Mouse (Mus musculus): ENCODE data around the gene Slfn3.
"Not testable (repeated sequence)": the region's sequence is repeated elsewhere in the genome, so short reads cannot be mapped to it uniquely, and the experiment has no call there.

Gene Slfn3

GRCm38 (mm10) chr11:83191134-83191893, at the start of gene Slfn3:
Gene Slfn3 (plus strand): TSS chr11:83191330.
- ATAC-seq (ENCODE audit: low TSS enrichment): no peak

DNA sequence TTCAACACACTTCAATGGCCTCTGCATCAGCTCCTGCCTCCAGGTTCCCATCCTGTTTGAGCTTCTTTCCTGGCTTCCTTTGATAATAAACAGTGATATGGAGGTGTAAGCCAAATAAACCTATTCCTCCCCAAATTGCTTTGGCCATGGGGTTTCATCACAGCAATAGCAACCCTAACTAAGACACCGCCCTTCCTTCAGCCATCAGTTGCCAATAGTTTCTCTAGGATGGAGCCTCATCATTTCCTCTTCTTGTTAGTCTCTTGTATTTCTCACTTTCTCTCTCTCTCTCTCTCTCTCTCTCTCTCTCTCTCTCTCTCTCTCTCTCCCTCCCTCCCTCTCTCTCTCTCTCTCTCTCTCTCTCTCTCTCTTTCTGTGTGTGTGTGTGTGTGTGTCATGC, 42.2 kb upstream of the Slfn3 start:
- not testable (repeated sequence) for ATAC-seq (ENCODE audit: low TSS enrichment)

- no peak for ATAC-seq (ENCODE audit: low TSS enrichment)
Observed at GRCm38 (mm10) chr11:83174948-83175539, 16.1 kb upstream of the Slfn3 start, which contains the start of gene Slfn4. Gene Slfn4 (plus strand): TSS chr11:83175186.

DNA sequence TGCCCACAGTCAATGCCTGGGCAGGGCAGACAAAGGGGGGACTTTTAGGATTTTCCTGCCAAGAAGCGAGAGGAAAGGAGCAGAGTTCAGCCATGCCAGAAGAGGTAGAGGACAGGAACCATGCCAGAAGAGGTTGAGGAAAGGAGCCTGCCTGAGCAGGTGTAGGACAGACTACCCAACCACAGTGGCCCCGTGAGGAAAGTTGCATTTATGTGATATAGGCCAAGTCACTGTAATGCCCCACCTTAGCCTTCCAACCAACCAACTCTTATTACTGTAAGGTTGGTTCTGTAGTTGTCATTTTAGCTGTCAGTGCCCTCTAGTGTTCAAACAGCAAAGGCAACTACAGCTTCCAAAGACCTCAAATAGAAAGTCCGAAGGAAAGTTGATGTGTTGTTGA, 871 bp downstream of the Slfn3 start:
- ATAC-seq (ENCODE audit: low TSS enrichment): peak; percentile 44; the same call in 1 of the 2 replicates

GRCm38 (mm10) chr11:83205002-83205401, 13.9 kb downstream of the Slfn3 start:
- no peak for ATAC-seq (ENCODE audit: low TSS enrichment)

DNA sequence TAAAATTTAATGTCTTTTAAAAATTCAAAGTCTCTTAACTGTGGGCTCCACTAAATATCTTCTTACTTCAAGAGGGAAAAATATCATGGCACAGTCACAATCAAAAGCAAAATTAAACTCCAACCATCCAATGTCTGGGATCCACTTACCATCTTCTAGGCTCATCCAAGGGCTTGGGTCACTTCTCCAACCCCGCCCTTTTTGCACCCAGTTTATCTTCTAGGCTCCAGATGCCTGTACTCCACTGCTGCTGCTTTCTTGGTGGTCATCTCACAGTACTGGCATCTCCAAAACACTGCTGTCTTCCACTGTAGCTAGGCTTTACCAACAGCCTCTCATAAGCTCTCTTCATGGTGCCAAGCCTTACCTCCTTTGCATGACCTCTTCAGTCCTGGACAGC, 25.0 kb downstream of the Slfn3 start:
- no peak for ATAC-seq (ENCODE audit: low TSS enrichment)

- no peak for ATAC-seq (ENCODE audit: low TSS enrichment)
Observed at GRCm38 (mm10) chr11:83221328-83221877, 30.3 kb downstream of the Slfn3 start.

GRCm38 (mm10) chr11:83223367-83223766, 32.2 kb downstream of the Slfn3 start:
- no peak for ATAC-seq (ENCODE audit: low TSS enrichment)

DNA sequence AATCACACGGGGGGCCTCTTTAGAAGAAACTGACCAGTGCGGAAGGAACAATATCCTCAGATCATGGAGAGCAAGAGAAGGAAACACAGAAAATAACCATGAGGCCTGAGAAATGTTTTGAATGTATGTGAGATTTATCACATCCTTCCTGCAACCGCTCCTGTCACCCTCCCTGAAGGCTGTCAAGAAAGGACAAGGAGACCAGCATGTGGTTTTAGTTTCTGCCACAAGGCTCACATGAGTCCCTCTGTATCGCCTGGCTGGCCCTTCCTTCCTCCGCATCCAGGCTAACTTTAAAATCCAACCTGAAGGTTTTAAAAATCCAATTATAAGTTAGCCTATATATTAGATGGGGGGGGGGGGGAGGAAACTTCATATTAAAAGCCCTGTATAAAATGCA, 32.7 kb downstream of the Slfn3 start:
- ATAC-seq (ENCODE audit: low TSS enrichment): not testable (repeated sequence)

DNA sequence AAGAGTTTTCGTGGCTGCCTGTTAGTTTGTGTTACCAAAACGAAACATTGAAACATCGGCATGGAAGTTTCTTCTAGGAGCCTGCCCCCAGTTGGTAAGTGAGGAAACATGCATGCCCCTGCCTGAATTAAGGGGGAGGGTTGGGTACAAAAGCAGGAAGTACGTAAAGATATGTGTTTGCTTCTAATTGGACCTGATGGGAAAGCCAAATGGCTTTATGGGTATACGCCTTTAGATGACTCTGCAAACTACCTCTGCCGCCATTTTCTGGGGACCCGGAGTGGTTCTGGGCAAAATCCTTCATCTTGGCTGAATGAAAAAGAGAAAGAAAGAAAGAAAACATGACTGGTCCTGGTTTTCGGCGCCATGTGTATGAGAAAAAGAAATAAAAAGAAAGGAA, 33.1 kb downstream of the Slfn3 start:
- ATAC-seq (ENCODE audit: low TSS enrichment): no peak

GRCm38 (mm10) chr11:83224750-83225149, 33.6 kb downstream of the Slfn3 start:
- ATAC-seq (ENCODE audit: low TSS enrichment): no peak

GRCm38 (mm10) chr11:83225371-83225960, 34.3 kb downstream of the Slfn3 start:
- no peak for ATAC-seq (ENCODE audit: low TSS enrichment)

GRCm38 (mm10) chr11:83227926-83228723, 37.0 kb downstream of the Slfn3 start:
- ATAC-seq (ENCODE audit: low TSS enrichment): no peak

DNA sequence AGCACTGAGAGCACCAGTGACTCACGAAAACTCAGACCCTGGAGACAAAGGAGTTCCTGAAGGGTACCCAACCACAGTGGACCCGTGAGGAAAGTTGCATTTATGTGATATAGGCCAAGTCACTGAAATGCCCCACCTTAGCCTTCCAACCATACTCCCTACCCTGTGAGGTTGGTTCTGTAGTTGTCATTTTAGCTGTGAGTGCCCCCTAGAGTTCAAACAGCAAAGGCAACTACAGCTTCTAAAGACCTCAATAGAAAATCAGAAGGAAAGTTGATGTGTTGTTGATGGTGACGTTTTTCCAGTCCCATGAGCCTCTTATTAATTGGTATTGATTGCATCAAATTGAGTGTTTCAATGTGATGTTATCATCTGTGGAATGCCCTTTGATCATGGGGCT, 39.8 kb downstream of the Slfn3 start:
- ATAC-seq (ENCODE audit: low TSS enrichment): no peak

- not testable (repeated sequence) for ATAC-seq (ENCODE audit: low TSS enrichment)
Observed at GRCm38 (mm10) chr11:83233621-83234020, 42.5 kb downstream of the Slfn3 start.

- ATAC-seq (ENCODE audit: low TSS enrichment): not testable (repeated sequence)
Observed at GRCm38 (mm10) chr11:83237390-83237789, 46.3 kb downstream of the Slfn3 start.

DNA sequence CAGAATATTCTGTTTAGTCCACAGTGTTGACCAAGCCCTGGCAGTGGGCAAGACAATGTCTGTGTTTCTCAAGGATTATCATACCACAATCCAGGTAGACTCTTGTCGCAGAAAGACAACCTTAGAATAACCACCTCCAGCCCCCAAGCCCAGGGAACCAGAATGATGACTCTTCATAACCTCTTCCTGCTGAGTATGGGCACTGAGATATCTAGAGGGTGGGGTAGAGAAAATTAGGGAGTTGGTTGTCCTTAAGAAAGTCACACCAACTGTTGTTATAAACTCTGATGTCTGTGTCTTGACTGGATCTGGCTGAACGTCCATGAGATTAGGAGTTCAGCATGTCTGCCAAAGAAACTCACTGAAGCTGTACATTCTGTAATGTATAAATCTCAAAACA, 47.3 kb downstream of the Slfn3 start:
- ATAC-seq (ENCODE audit: low TSS enrichment): no peak

GRCm38 (mm10) chr11:83239811-83240210, 48.7 kb downstream of the Slfn3 start:
- ATAC-seq (ENCODE audit: low TSS enrichment): no peak

- ATAC-seq (ENCODE audit: low TSS enrichment): not testable (repeated sequence)
Observed at GRCm38 (mm10) chr11:83257211-83257610, 66.1 kb downstream of the Slfn3 start.

DNA sequence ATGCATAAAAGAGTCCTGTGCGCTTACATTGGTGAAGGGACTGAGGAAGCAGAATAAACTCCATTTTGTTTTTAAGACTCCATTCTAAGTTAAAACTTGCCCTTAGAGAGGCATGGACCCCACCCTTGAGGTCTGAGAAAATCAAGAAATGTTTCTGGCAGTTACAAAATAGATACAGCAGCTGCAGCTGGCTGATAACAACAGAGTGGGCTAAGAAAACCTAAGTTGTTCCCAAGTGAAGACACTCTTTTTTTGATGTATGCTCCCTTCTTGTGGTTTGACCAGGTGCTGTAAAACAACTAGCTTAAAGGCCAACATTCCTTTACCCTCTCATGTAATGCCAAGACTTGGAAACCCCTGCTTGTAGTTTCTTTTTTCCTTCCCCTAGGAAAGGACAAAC, 71.5 kb downstream of the Slfn3 start:
- no peak for ATAC-seq (ENCODE audit: low TSS enrichment)

DNA sequence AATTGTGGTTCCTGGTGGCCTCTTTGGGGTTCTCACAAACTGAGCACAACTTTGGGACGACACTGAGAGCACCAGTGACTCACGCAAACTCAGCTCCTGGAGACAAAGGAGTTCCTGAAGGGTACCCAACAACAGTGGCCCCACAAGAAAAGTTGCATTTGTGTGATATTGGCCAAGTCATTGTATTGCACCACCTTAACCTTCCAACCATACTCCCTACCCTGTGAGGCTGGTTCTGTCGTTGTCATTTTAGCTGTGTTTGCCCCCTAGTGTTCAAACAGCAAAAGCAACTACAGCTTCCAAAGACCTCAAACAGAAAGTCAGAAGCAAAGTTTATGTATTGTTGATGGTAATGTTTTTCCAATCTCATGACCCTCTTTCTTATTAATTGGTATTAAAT, 72.0 kb downstream of the Slfn3 start:
- 0 out of 2 replicates have a peak, but pooled peaks have one; percentile 55 for ATAC-seq (ENCODE audit: low TSS enrichment)
